Mouse (Mus musculus): ENCODE measurements at regions not wholly inside any gene's neighbourhood (a gene's known extent, or its start where the extent isn't known, plus 50 kb on each side); places are given as distances from the start of the nearest gene placed in this dataset.

- WGBS: 72% methylated on average over 1 of the region's 1 CpGs
- no peak overlapping the region for H3K4me2 ChIP-seq (replicated peaks; ENCODE audit: low read depth, low read length, severe bottlenecking)
- no peak for TF ChIP-seq POLR2A (IDR thresholded peaks at IDR 0.05; ENCODE audit: borderline replicate concordance, extremely low read depth, insufficient read depth, insufficient read length)
These were observed 571.4 kb upstream of the Klf6 start for GRCm38 (mm10) chr13:5289753-5290449.

GRCm38 (mm10) chr13:5302141-5302540, 559.1 kb upstream of the Klf6 start:
- 24% methylated on average over 1 of the region's 1 CpGs for WGBS
- no peak for TF ChIP-seq POLR2A (IDR thresholded peaks at IDR 0.05; ENCODE audit: borderline replicate concordance, extremely low read depth, insufficient read depth, insufficient read length)
- H3K4me3 ChIP-seq (replicated peaks; ENCODE audit: low read length): no peak overlapping the region

More at GRCm38 (mm10) chr13:5289753-5290449, 571.4 kb upstream of the Klf6 start:
- Histone ChIP-seq H3K27me3 (ENCODE audit: control insufficient read depth, insufficient read depth, low read length) (no peaks in the 10 kb centered on the region), H3K9me3 (ENCODE audit: control insufficient read depth, low read length) (no peaks in the 10 kb centered on the region), H3K27ac (replicated peaks; ENCODE audit: low read depth, low read length) (no peak overlapping the region), H3K9ac (ENCODE audit: low read depth, low read length, severe bottlenecking) (no peak overlapping the region), H3K4me3 (replicated peaks; ENCODE audit: low read length) (no peak overlapping the region), H3K36me3 (ENCODE audit: control insufficient read depth, insufficient read depth, low read length) (no peaks in the 10 kb centered on the region), H3K4me1 (ENCODE audit: control insufficient read depth, insufficient read depth, low read length) (no peaks in the 10 kb centered on the region)
- ATAC-seq (ENCODE audit: low FRiP score, low read depth) (no peak), DNase-seq (ENCODE audit: low spot score) (no peak)

GRCm38 (mm10) chr13:5306688-5307087, 554.6 kb upstream of the Klf6 start:
- no peaks in the 10 kb centered on the region for H3K4me1 ChIP-seq (ENCODE audit: control insufficient read depth, insufficient read depth, low read length)
- no peak overlapping the region for H3K9ac ChIP-seq (ENCODE audit: low read depth, low read length, severe bottlenecking)
- no peak for TF ChIP-seq POLR2A (IDR thresholded peaks at IDR 0.05; ENCODE audit: borderline replicate concordance, extremely low read depth, insufficient read depth, insufficient read length)
- no peaks in the 10 kb centered on the region for H3K36me3 ChIP-seq (ENCODE audit: control insufficient read depth, insufficient read depth, low read length)
- H3K4me2 ChIP-seq (replicated peaks; ENCODE audit: low read depth, low read length, severe bottlenecking): no peak overlapping the region
- no peaks in the 10 kb centered on the region for H3K9me3 ChIP-seq (ENCODE audit: control insufficient read depth, low read length)
- no peaks in the 10 kb centered on the region for H3K27me3 ChIP-seq (ENCODE audit: control insufficient read depth, insufficient read depth, low read length)
- DNase-seq (ENCODE audit: low spot score): no peak
- H3K4me3 ChIP-seq (replicated peaks; ENCODE audit: low read length): no peak overlapping the region
- ATAC-seq (ENCODE audit: low FRiP score, low read depth): no peak
- 71% methylated on average over 4 of the region's 4 CpGs for WGBS
- no peak overlapping the region for H3K27ac ChIP-seq (replicated peaks; ENCODE audit: low read depth, low read length)

More at GRCm38 (mm10) chr13:5302141-5302540, 559.1 kb upstream of the Klf6 start:
- DNase-seq (ENCODE audit: low spot score) (no peak), ATAC-seq (ENCODE audit: low FRiP score, low read depth) (no peak)
- H3K27me3 ChIP-seq (ENCODE audit: control insufficient read depth, insufficient read depth, low read length): no peaks in the 10 kb centered on the region
- no peak overlapping the region for H3K4me2 ChIP-seq (replicated peaks; ENCODE audit: low read depth, low read length, severe bottlenecking)
- H3K9me3 ChIP-seq (ENCODE audit: control insufficient read depth, low read length): no peaks in the 10 kb centered on the region
- H3K27ac ChIP-seq (replicated peaks; ENCODE audit: low read depth, low read length): no peak overlapping the region
- H3K9ac ChIP-seq (ENCODE audit: low read depth, low read length, severe bottlenecking): no peak overlapping the region
- no peaks in the 10 kb centered on the region for H3K4me1 ChIP-seq (ENCODE audit: control insufficient read depth, insufficient read depth, low read length)
- H3K36me3 ChIP-seq (ENCODE audit: control insufficient read depth, insufficient read depth, low read length): no peaks in the 10 kb centered on the region

GRCm38 (mm10) chr13:5313297-5313696, 548.0 kb upstream of the Klf6 start:
- Histone ChIP-seq H3K27me3 (ENCODE audit: control insufficient read depth, insufficient read depth, low read length) (no peaks in the 10 kb centered on the region), H3K27ac (replicated peaks; ENCODE audit: low read depth, low read length) (no peak overlapping the region), H3K36me3 (ENCODE audit: control insufficient read depth, insufficient read depth, low read length) (no peaks in the 10 kb centered on the region), H3K9ac (ENCODE audit: low read depth, low read length, severe bottlenecking) (no peak overlapping the region), H3K4me3 (replicated peaks; ENCODE audit: low read length) (no peak overlapping the region), H3K4me2 (replicated peaks; ENCODE audit: low read depth, low read length, severe bottlenecking) (no peak overlapping the region), H3K9me3 (ENCODE audit: control insufficient read depth, low read length) (no peaks in the 10 kb centered on the region), H3K4me1 (ENCODE audit: control insufficient read depth, insufficient read depth, low read length) (no peaks in the 10 kb centered on the region)
- no peak for TF ChIP-seq POLR2A (IDR thresholded peaks at IDR 0.05; ENCODE audit: borderline replicate concordance, extremely low read depth, insufficient read depth, insufficient read length)
- ATAC-seq (ENCODE audit: low FRiP score, low read depth): no peak
- WGBS: 48% methylated on average over 2 of the region's 2 CpGs
- no peak for DNase-seq (ENCODE audit: low spot score)

GRCm38 (mm10) chr13:5315011-5315410, 546.3 kb upstream of the Klf6 start:
- no peaks in the 10 kb centered on the region for H3K9me3 ChIP-seq (ENCODE audit: control insufficient read depth, low read length)
- no peaks in the 10 kb centered on the region for H3K27me3 ChIP-seq (ENCODE audit: control insufficient read depth, insufficient read depth, low read length)
- no peak overlapping the region for H3K9ac ChIP-seq (ENCODE audit: low read depth, low read length, severe bottlenecking)
- WGBS: 43% methylated on average over 1 of the region's 1 CpGs
- no peak for TF ChIP-seq POLR2A (IDR thresholded peaks at IDR 0.05; ENCODE audit: borderline replicate concordance, extremely low read depth, insufficient read depth, insufficient read length)
- H3K4me1 ChIP-seq (ENCODE audit: control insufficient read depth, insufficient read depth, low read length): no peaks in the 10 kb centered on the region
- H3K27ac ChIP-seq (replicated peaks; ENCODE audit: low read depth, low read length): no peak overlapping the region
- no peaks in the 10 kb centered on the region for H3K36me3 ChIP-seq (ENCODE audit: control insufficient read depth, insufficient read depth, low read length)
- no peak overlapping the region for H3K4me3 ChIP-seq (replicated peaks; ENCODE audit: low read length)
- ATAC-seq (ENCODE audit: low FRiP score, low read depth) (no peak), DNase-seq (ENCODE audit: low spot score) (no peak)
- H3K4me2 ChIP-seq (replicated peaks; ENCODE audit: low read depth, low read length, severe bottlenecking): no peak overlapping the region

Measured in limb, embryonic 14.5 days (tissue).